Mouse (Mus musculus) cerebellum, postnatal 25 days (tissue): ENCODE results near the gene 6430571L13Rik.
A peak's percentile ranks its signal among the peaks of the same experiment; 100 is the strongest.

Source experiments
- DNase-seq, 2 experiments: peaks; one replicate each; pipeline ENCODE4 v3.0.0; 2021; ENCODE audit warnings: mixed read lengths in 2 of 2

The 6430571L13Rik gene

GRCm38 (mm10) chr9:107386722-107387121 lies 46.3 kb downstream of the 6430571L13Rik start:
- peak; percentile 69 to 86 for DNase-seq

GRCm38 (mm10) chr9:107387708-107388107 lies 47.3 kb downstream of the 6430571L13Rik start:
- DNase-seq, result no peak

- DNase-seq, result no peak
These were observed 47.9 kb downstream of the 6430571L13Rik start for GRCm38 (mm10) chr9:107388263-107388662.

GRCm38 (mm10) chr9:107396397-107396796 lies 56.0 kb downstream of the 6430571L13Rik start:
- DNase-seq, result peak in 1 of 2 experiments; percentile 43

- peak in 1 of 2 experiments; percentile 38 for DNase-seq
These were observed 58.6 kb downstream of the 6430571L13Rik start for GRCm38 (mm10) chr9:107398968-107399367.

- peak; percentile 90 to 93 for DNase-seq
These were observed 59.1 kb downstream of the 6430571L13Rik start, which contains the start of gene Cacna2d2 for GRCm38 (mm10) chr9:107399491-107399971. Gene Cacna2d2 (plus strand): TSS chr9:107399612.

GRCm38 (mm10) chr9:107400060-107400511 lies 59.7 kb downstream of the 6430571L13Rik start:
- DNase-seq, result peak in 1 of 2 experiments; percentile 64

GRCm38 (mm10) chr9:107400666-107401285 lies 60.4 kb downstream of the 6430571L13Rik start:
- peak in 1 of 2 experiments; percentile 47 for DNase-seq
